Mouse (Mus musculus): Measurements from ENCODE around the gene Oit1.

Oit1 gene

GRCm38 (mm10) chr14:8334511-8334910, 44.0 kb downstream of the Oit1 start:
- DNase-seq, result no peak

- no peak for DNase-seq
Observed at GRCm38 (mm10) chr14:8332314-8333252, 46.0 kb downstream of the Oit1 start.

GRCm38 (mm10) chr14:8331307-8331905, 47.1 kb downstream of the Oit1 start:
- peak; percentile 91 for DNase-seq

- DNase-seq, result peak; percentile 39
Observed at GRCm38 (mm10) chr14:8330390-8330789, 48.2 kb downstream of the Oit1 start.

GRCm38 (mm10) chr14:8329552-8329951, 49.0 kb downstream of the Oit1 start:
- no peak for DNase-seq

- DNase-seq, result no peak
Observed at GRCm38 (mm10) chr14:8327371-8327770, 51.2 kb downstream of the Oit1 start.

GRCm38 (mm10) chr14:8326961-8327360, 51.6 kb downstream of the Oit1 start:
- no peak for DNase-seq

GRCm38 (mm10) chr14:8325746-8326145, 52.8 kb downstream of the Oit1 start:
- no peak for DNase-seq

- DNase-seq, result no peak
Observed at GRCm38 (mm10) chr14:8320528-8320927, 58.0 kb downstream of the Oit1 start.

- DNase-seq, result no peak
Observed at GRCm38 (mm10) chr14:8317194-8318097, 61.1 kb downstream of the Oit1 start, which contains the start of gene Fam107a. Gene Fam107a (minus strand): TSS chr14:8318023.

- DNase-seq, result no peak
Observed at GRCm38 (mm10) chr14:8316366-8317193, 62.0 kb downstream of the Oit1 start.

- DNase-seq, result no peak
Observed at GRCm38 (mm10) chr14:8315169-8315568, 63.4 kb downstream of the Oit1 start.

- DNase-seq, result no peak
Observed at GRCm38 (mm10) chr14:8314536-8314935, 64.0 kb downstream of the Oit1 start.

GRCm38 (mm10) chr14:8313877-8314276, 64.7 kb downstream of the Oit1 start:
- peak; percentile 43 for DNase-seq

- DNase-seq, result no peak
Observed at GRCm38 (mm10) chr14:8309621-8310141, 68.9 kb downstream of the Oit1 start.

- no peak for DNase-seq
Observed at GRCm38 (mm10) chr14:8308650-8309049, 69.9 kb downstream of the Oit1 start.

- DNase-seq, result no peak
Observed at GRCm38 (mm10) chr14:8306884-8307283, 71.7 kb downstream of the Oit1 start.

- no peak for DNase-seq
Observed at GRCm38 (mm10) chr14:8305014-8305413, 73.5 kb downstream of the Oit1 start.

GRCm38 (mm10) chr14:8304082-8304481, 74.5 kb downstream of the Oit1 start:
- DNase-seq, result no peak

- DNase-seq, result no peak
Observed at GRCm38 (mm10) chr14:8302687-8303086, 75.9 kb downstream of the Oit1 start.

GRCm38 (mm10) chr14:8300281-8300680, 78.3 kb downstream of the Oit1 start:
- DNase-seq, result peak; percentile 46
